Mouse (Mus musculus) liver (tissue): ENCODE results near the gene Dennd6b.

Experiments used
- DNase-seq: peaks from one replicate; pipeline ENCODE4 v3.0.0-alpha.2; 2020; ENCODE audit warnings: mixed read lengths

Gene Dennd6b

GRCm38 (mm10) chr15:89157954-89158353 is 38.3 kb downstream of the Dennd6b start:
- peak; percentile 73 for DNase-seq

- DNase-seq = no peak
These were observed 44.0 kb downstream of the Dennd6b start for GRCm38 (mm10) chr15:89152312-89152711.

GRCm38 (mm10) chr15:89150041-89150390 is 46.3 kb downstream of the Dennd6b start:
- DNase-seq = peak; percentile 54

- peak; percentile 54 for DNase-seq
These were observed 46.8 kb downstream of the Dennd6b start, which contains the start of gene Mapk11 for GRCm38 (mm10) chr15:89149271-89150040. Gene Mapk11, minus strand, starts transcription at chr15:89149628.

- DNase-seq = no peak
These were observed 47.6 kb downstream of the Dennd6b start for GRCm38 (mm10) chr15:89148496-89149270.

GRCm38 (mm10) chr15:89147895-89148294 is 48.4 kb downstream of the Dennd6b start:
- no peak for DNase-seq

- no peak for DNase-seq
These were observed 48.8 kb downstream of the Dennd6b start for GRCm38 (mm10) chr15:89147456-89147855.

GRCm38 (mm10) chr15:89147024-89147423 is 49.3 kb downstream of the Dennd6b start:
- no peak for DNase-seq

- DNase-seq = peak; percentile 56
These were observed 49.8 kb downstream of the Dennd6b start for GRCm38 (mm10) chr15:89146537-89146936.

- DNase-seq = no peak
These were observed 50.4 kb downstream of the Dennd6b start for GRCm38 (mm10) chr15:89145813-89146350.

GRCm38 (mm10) chr15:89144965-89145364 is 51.3 kb downstream of the Dennd6b start:
- DNase-seq = no peak

GRCm38 (mm10) chr15:89143134-89143533 is 53.2 kb downstream of the Dennd6b start:
- no peak for DNase-seq

GRCm38 (mm10) chr15:89141905-89142304 is 54.4 kb downstream of the Dennd6b start:
- no peak for DNase-seq

- no peak for DNase-seq
These were observed 54.9 kb downstream of the Dennd6b start for GRCm38 (mm10) chr15:89141443-89141842.

- DNase-seq = peak; percentile 30
These were observed 55.5 kb downstream of the Dennd6b start, which contains the start of gene Mapk12 for GRCm38 (mm10) chr15:89140659-89141252. Gene Mapk12, minus strand, starts transcription at chr15:89140703.

- no peak for DNase-seq
These were observed 56.1 kb downstream of the Dennd6b start for GRCm38 (mm10) chr15:89140048-89140658.

- no peak for DNase-seq
These were observed 57.8 kb downstream of the Dennd6b start for GRCm38 (mm10) chr15:89138531-89138930.

GRCm38 (mm10) chr15:89138046-89138405 is 58.3 kb downstream of the Dennd6b start:
- DNase-seq = no peak

GRCm38 (mm10) chr15:89137378-89138045 is 58.8 kb downstream of the Dennd6b start:
- DNase-seq = no peak

GRCm38 (mm10) chr15:89136461-89137155 is 59.7 kb downstream of the Dennd6b start:
- DNase-seq = no peak
